Mouse (Mus musculus) forebrain, embryonic 16.5 days (tissue): ENCODE measurements around the gene Sass6. TPM values are rescaled to one million over a fixed set of nuclear protein-coding genes. Genes with fewer than 3 reads are reported as not detected.

Experiments
- ATAC-seq: fragments of 200-750 bp; cut with Nextera tagmentation; 2 replicates; pipeline ENCODE4 v1.8.0; 2017; ENCODE audit warnings: mild to moderate bottlenecking, moderate library complexity
- H3K27ac ChIP-seq: fragments of 300-500 bp; sonication (generic); 2 replicates; pipeline ENCODE4 v1.5.1; 2014; ENCODE audit warnings: low read length, control low read depth
- H3K27me3 ChIP-seq: fragments of 300-500 bp; sonication (generic); replicated peaks from 2 replicates; pipeline ENCODE4 v1.6.1; 2014; ENCODE audit warnings: low read length; ENCODE audit not compliant: control insufficient read depth, insufficient read depth
- H3K36me3 ChIP-seq: fragments of 300-500 bp; sonication (generic); 2 replicates; pipeline ENCODE4 v1.6.1; 2014; ENCODE audit not compliant: control insufficient read depth, insufficient read depth
- H3K4me1 ChIP-seq: fragments of 300-500 bp; sonication (generic); replicated peaks from 2 replicates; pipeline ENCODE4 v1.6.1; 2014; ENCODE audit warnings: low read length; ENCODE audit not compliant: control insufficient read depth, insufficient read depth
- H3K4me2 ChIP-seq: fragments of 300-500 bp; sonication (generic); 2 replicates; pipeline ENCODE4 v1.6.1; 2014; ENCODE audit warnings: mild to moderate bottlenecking, low read length, control low read depth
- H3K4me3 ChIP-seq: fragments of 300-500 bp; sonication (generic); replicated peaks from 2 replicates; pipeline ENCODE4 v1.5.1; 2014; ENCODE audit warnings: mild to moderate bottlenecking, low read length, control low read depth
- H3K9ac ChIP-seq: fragments of 300-500 bp; sonication (generic); replicated peaks from 2 replicates; pipeline ENCODE4 v1.6.1; 2014; ENCODE audit warnings: low read depth, low read length, control low read depth
- H3K9me3 ChIP-seq: fragments of 300-500 bp; sonication (generic); 2 replicates; pipeline ENCODE4 v1.6.1; 2016; ENCODE audit warnings: low read length; ENCODE audit not compliant: control insufficient read depth
- WGBS: fragments of 180-500 bp; shearing (Covaris S2); extraction: QIAGEN DNeasy Blood & Tissue Kit; methylation state at CpG from one replicate; pipeline ENCODE4 v1.1.7; 2014; 5-methylcytosine and 5-hydroxymethylcytosine counted together
- polyA plus RNA-seq: library from polyadenylated mRNA; unstranded; fragments of >200 nt; fragmentation: Nextera tagmentation; extraction: Ambion mirVana; gene quantifications from 2 replicates; pipeline ENCODE4 v1.2.1, GENCODE M21; 2015

Gene Sass6
- polyA plus RNA-seq, 1 experiment from 2014 or later, result 19.3 TPM

GRCm38 (mm10) chr3:116594076-116594727 is 580 bp upstream of the Sass6 start:
- peak overlapping the region; percentile 47 for H3K4me2 ChIP-seq
- H3K36me3 ChIP-seq, result peaks cover 12% of the 10 kb centered on the region
- H3K4me1 ChIP-seq, result peaks cover 11% of the 10 kb centered on the region
- WGBS, result 2% methylated on average over 21 of the region's 22 CpGs
- no peaks in the 10 kb centered on the region for H3K27me3 ChIP-seq
- ATAC-seq, result peak; percentile 84
- peak overlapping the region; percentile 86 for H3K27ac ChIP-seq
- peak overlapping the region; percentile 62 for H3K4me3 ChIP-seq
- H3K9me3 ChIP-seq, result no peaks in the 10 kb centered on the region
- peak overlapping the region; percentile 75 for H3K9ac ChIP-seq

DNA sequence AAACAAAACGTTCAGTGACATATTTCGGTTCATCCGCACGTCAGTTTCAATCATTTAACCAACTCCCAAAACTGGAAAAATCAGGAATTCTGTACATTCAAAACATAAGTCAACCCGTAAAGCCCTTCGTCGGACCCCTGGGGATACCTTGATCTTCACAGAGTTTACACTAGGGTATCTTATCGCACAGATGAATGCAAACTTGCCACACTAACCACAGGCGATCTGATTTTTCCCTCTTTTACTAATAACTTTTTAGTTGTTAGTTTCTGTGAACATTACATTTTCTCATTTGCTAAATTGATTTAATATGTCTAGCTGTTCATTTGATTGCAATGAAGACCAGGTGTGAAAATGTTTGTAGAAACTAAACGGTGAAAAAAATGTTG is 815 bp downstream of the Sass6 start:
- Histone ChIP-seq H3K36me3 (peaks cover 6% of the 10 kb centered on the region; the same call in 1 of the 2 replicates), H3K9ac (peak overlapping the region; percentile 74), H3K27ac (no peak overlapping the region), H3K4me1 (peaks cover 11% of the 10 kb centered on the region), H3K27me3 (no peaks in the 10 kb centered on the region), H3K9me3 (no peaks in the 10 kb centered on the region), H3K4me2 (peak overlapping the region; percentile 81), H3K4me3 (peak overlapping the region; percentile 62)
- no peak for ATAC-seq
- WGBS, result 8% methylated on average over 10 of the region's 10 CpGs

DNA sequence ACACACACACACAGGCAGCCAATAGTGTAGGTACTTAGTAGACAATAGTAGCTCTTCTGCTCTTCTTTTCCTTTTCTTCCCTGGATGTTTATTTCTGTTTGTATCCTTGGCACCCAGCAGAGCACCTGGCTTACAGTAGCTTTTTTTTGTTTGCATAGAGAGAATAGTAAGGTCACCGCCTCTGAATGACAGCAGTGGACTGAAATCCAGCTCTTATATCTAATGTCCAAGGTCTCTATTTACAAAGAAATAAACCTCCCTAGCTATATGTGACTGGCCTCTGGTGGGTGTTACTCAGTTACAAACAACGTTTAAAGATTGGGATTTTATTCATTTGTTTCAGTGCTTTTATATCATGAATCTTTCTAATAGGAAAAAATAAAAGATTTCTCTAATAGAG is 4.9 kb downstream of the Sass6 start:
- no peak for ATAC-seq
- Histone ChIP-seq H3K9ac (no peak overlapping the region), H3K27me3 (no peaks in the 10 kb centered on the region), H3K36me3 (no peaks in the 10 kb centered on the region), H3K4me1 (peaks cover 6% of the 10 kb centered on the region), H3K4me2 (no peak overlapping the region), H3K4me3 (no peak overlapping the region), H3K27ac (no peak overlapping the region), H3K9me3 (no peaks in the 10 kb centered on the region)
- WGBS, result 83% methylated on average over 2 of the region's 2 CpGs

DNA sequence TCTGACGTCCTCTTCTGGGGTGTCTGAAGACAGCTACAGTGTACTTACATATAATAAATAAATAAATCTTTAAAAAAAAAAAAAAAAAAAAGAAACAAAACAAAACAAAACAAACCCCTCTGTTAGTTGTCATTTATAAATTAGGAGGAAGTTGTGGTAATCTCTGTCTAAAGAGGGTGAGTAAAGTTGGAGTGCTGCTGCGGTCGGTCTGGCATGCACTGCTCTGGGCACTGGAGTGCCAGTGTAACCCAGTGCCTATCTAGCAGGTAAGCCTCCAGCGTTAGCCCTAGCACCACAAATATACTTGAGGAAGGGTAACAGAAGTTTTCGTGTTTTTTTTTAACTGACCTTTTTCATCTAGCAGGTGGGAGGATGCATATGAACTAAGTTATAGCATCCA is 6.2 kb downstream of the Sass6 start:
- no peak overlapping the region for H3K27ac ChIP-seq
- WGBS, result 88% methylated on average over 5 of the region's 5 CpGs
- H3K9me3 ChIP-seq, result no peaks in the 10 kb centered on the region
- ATAC-seq, result no peak
- H3K36me3 ChIP-seq, result no peaks in the 10 kb centered on the region
- no peak overlapping the region for H3K4me2 ChIP-seq
- peaks cover under 1% of the 10 kb centered on the region; the same call in 1 of the 2 replicates for H3K4me1 ChIP-seq
- H3K4me3 ChIP-seq, result no peak overlapping the region
- no peaks in the 10 kb centered on the region for H3K27me3 ChIP-seq
- no peak overlapping the region for H3K9ac ChIP-seq

DNA sequence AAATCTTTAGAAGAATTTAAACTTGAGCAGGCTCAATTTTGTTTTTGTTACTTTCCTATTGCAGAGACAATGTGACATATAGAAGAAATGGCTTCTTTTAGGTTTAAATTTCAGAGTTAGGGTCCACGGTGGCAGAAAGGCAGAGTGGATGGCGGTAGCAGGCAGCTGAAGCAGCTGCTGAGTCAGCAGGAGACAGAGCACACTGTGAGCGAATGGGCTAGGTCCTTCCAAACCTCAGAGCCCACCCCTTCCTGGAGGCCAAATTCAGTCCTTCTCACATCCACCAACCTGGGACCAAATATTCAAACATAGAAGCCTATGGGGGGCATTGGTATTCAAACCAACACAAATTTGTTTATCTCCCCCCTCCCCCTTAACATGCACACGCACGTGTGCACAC is 7.0 kb downstream of the Sass6 start:
- Histone ChIP-seq H3K36me3 (no peaks in the 10 kb centered on the region), H3K4me1 (no peaks in the 10 kb centered on the region; the same call in 1 of the 2 replicates), H3K27me3 (no peaks in the 10 kb centered on the region), H3K4me2 (no peak overlapping the region), H3K9ac (no peak overlapping the region), H3K27ac (no peak overlapping the region), H3K9me3 (no peaks in the 10 kb centered on the region), H3K4me3 (no peak overlapping the region)
- WGBS, result 94% methylated on average over 5 of the region's 5 CpGs
- ATAC-seq, result no peak

- Histone ChIP-seq H3K9ac (no peak overlapping the region), H3K4me3 (no peak overlapping the region), H3K36me3 (no peaks in the 10 kb centered on the region), H3K4me1 (no peaks in the 10 kb centered on the region), H3K9me3 (no peaks in the 10 kb centered on the region), H3K27ac (no peak overlapping the region), H3K27me3 (no peaks in the 10 kb centered on the region), H3K4me2 (no peak overlapping the region)
- 73% methylated on average over 9 of the region's 9 CpGs for WGBS
- no peak for ATAC-seq
Observed at GRCm38 (mm10) chr3:116604570-116604969, 9.8 kb downstream of the Sass6 start.

DNA sequence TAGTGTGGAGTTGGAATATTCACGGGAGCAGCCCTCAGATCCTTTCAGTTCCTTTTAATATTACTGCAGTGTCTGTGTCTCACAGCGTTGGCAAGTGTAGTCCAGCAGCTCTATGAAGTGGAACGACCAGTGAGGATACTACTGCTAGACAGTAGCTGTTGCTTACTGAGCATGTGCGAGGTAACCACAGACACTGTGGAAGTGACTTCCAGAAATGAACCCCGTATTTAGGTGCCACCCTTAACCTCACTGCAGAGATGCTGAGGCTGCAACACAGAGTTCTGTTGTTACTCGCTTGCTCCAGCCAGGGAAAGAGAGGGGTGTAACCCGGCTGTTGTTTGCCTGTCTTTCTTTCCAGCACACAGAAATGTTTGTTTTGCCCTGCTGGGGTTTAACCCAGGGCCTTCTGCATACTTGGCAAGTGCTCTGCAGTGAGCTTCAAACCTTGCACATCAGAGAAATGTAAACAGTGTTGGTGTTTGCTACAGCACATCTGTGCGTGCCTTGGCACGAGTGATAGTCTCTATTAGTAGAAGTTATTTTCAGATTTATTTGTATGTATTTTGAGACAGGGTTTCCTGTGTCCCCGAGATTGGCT is 19.6 kb downstream of the Sass6 start, which contains the start of gene Trmt13:
Trmt13 (minus strand) TSS at position 293 of the 598 bp plus-strand sequence.
- Histone ChIP-seq H3K4me3 (no peak within 1 kb of the TSS), H3K4me1 (no peaks in the 10 kb centered on the region), H3K4me2 (no peak within 1 kb of the TSS), H3K27ac (no peak within 1 kb of the TSS), H3K9me3 (no peaks in the 10 kb centered on the region), H3K9ac (no peak within 1 kb of the TSS), H3K36me3 (peaks cover 11% of the 10 kb centered on the region), H3K27me3 (no peaks in the 10 kb centered on the region)
- no peak for ATAC-seq
- WGBS, result 84% methylated on average over 10 of the region's 10 CpGs

- H3K9ac ChIP-seq, result no peak overlapping the region
- H3K4me3 ChIP-seq, result no peak overlapping the region
- H3K27ac ChIP-seq, result no peak overlapping the region
- peaks cover 8% of the 10 kb centered on the region for H3K36me3 ChIP-seq
- WGBS, result 91% methylated on average over 8 of the region's 8 CpGs
- H3K9me3 ChIP-seq, result no peaks in the 10 kb centered on the region
- no peaks in the 10 kb centered on the region for H3K27me3 ChIP-seq
- no peak overlapping the region for H3K4me2 ChIP-seq
- no peaks in the 10 kb centered on the region for H3K4me1 ChIP-seq
- no peak for ATAC-seq
Observed at GRCm38 (mm10) chr3:116615318-116616068, 20.7 kb downstream of the Sass6 start.

- Histone ChIP-seq H3K4me1 (no peaks in the 10 kb centered on the region), H3K27ac (no peak overlapping the region), H3K9me3 (no peaks in the 10 kb centered on the region), H3K4me2 (no peak overlapping the region), H3K36me3 (peaks cover 6% of the 10 kb centered on the region), H3K27me3 (no peaks in the 10 kb centered on the region), H3K4me3 (no peak overlapping the region), H3K9ac (no peak overlapping the region)
- 81% methylated on average over 6 of the region's 6 CpGs for WGBS
- no peak for ATAC-seq
Observed at GRCm38 (mm10) chr3:116618855-116619254, 24.1 kb downstream of the Sass6 start.
